Mouse (Mus musculus): ENCODE data around the gene Pdx1.

The Pdx1 gene

GRCm38 (mm10) chr5:147277547-147277925, 7.8 kb downstream of the Pdx1 start:
- DNase-seq (ENCODE audit: low spot score): no peak

GRCm38 (mm10) chr5:147284365-147284764, 14.6 kb downstream of the Pdx1 start:
- DNase-seq (ENCODE audit: low spot score): no peak

- DNase-seq (ENCODE audit: low spot score): no peak
Measured at GRCm38 (mm10) chr5:147291764-147292505, 22.2 kb downstream of the Pdx1 start.

- DNase-seq (ENCODE audit: low spot score): no peak
Measured at GRCm38 (mm10) chr5:147292506-147293120, 22.9 kb downstream of the Pdx1 start.

- peak; percentile 29 for DNase-seq (ENCODE audit: low spot score)
Measured at GRCm38 (mm10) chr5:147293127-147293910, 23.6 kb downstream of the Pdx1 start.

GRCm38 (mm10) chr5:147294121-147294520, 24.4 kb downstream of the Pdx1 start:
- no peak for DNase-seq (ENCODE audit: low spot score)

- no peak for DNase-seq (ENCODE audit: low spot score)
Measured at GRCm38 (mm10) chr5:147297249-147297648, 27.5 kb downstream of the Pdx1 start.

- peak; percentile 27 for DNase-seq (ENCODE audit: low spot score)
Measured at GRCm38 (mm10) chr5:147299255-147300000, 29.7 kb downstream of the Pdx1 start.

GRCm38 (mm10) chr5:147300001-147300363, 30.2 kb downstream of the Pdx1 start:
- DNase-seq (ENCODE audit: low spot score): no peak

- no peak for DNase-seq (ENCODE audit: low spot score)
Measured at GRCm38 (mm10) chr5:147300917-147301780, 31.4 kb downstream of the Pdx1 start.

- DNase-seq (ENCODE audit: low spot score): no peak
Measured at GRCm38 (mm10) chr5:147301781-147302070, 32.0 kb downstream of the Pdx1 start.

- no peak for DNase-seq (ENCODE audit: low spot score)
Measured at GRCm38 (mm10) chr5:147302141-147302540, 32.4 kb downstream of the Pdx1 start.

GRCm38 (mm10) chr5:147302746-147303400, 33.1 kb downstream of the Pdx1 start:
- DNase-seq (ENCODE audit: low spot score): no peak

- DNase-seq (ENCODE audit: low spot score): no peak
Measured at GRCm38 (mm10) chr5:147304276-147305155, 34.8 kb downstream of the Pdx1 start.

- DNase-seq (ENCODE audit: low spot score): no peak
Measured at GRCm38 (mm10) chr5:147305166-147305565, 35.4 kb downstream of the Pdx1 start.

GRCm38 (mm10) chr5:147305856-147306637, 36.3 kb downstream of the Pdx1 start:
- DNase-seq (ENCODE audit: low spot score): no peak

- DNase-seq (ENCODE audit: low spot score): no peak
Measured at GRCm38 (mm10) chr5:147306638-147307397, 37.1 kb downstream of the Pdx1 start, which contains the start of gene Cdx2. Cdx2 (minus strand) TSS chr5:147307270.

- DNase-seq (ENCODE audit: low spot score): no peak
Measured at GRCm38 (mm10) chr5:147307398-147307785, 37.6 kb downstream of the Pdx1 start.

Measured in ovary, postnatal 14 days (tissue).